Mouse (Mus musculus) myocyte (in vitro differentiated cells): ENCODE results near the gene Ifi208. TPM values are rescaled to one million over a fixed set of nuclear protein-coding genes. Genes with fewer than 3 reads are reported as not detected.
"Not testable (repeated sequence)": the region's sequence is repeated elsewhere in the genome, so short reads cannot be mapped to it uniquely, and the experiment has no call there.

Experiments used
- H3K27me3 ChIP-seq: one replicate; pipeline ENCODE4 v1.6.1; 2011; ENCODE audit not compliant: control insufficient read depth, insufficient read depth, insufficient read length
- H3K36me3 ChIP-seq: one replicate; pipeline ENCODE4 v1.6.1; 2011; ENCODE audit not compliant: control insufficient read depth, insufficient read depth
- H3K4me2 ChIP-seq: one replicate; pipeline ENCODE4 v1.6.1; 2011; ENCODE audit warnings: low read depth, control low read depth
- H3K4me3 ChIP-seq: one replicate; pipeline ENCODE4 v1.5.1; 2011; ENCODE audit warnings: mild to moderate bottlenecking, control low read depth, moderate library complexity
- H3K79me2 ChIP-seq: one replicate; pipeline ENCODE4 v1.6.1; 2011; ENCODE audit not compliant: control insufficient read depth, insufficient read depth
- H3ac ChIP-seq: one replicate; pipeline ENCODE4 v1.6.1; 2011; ENCODE audit not compliant: control insufficient read depth, insufficient read length
- CEBPB ChIP-seq: IDR thresholded peaks from 2 replicates; pipeline ENCODE4 v1.6.1; 2011; ENCODE audit warnings: mild to moderate bottlenecking, moderate library complexity; ENCODE audit not compliant: poor library complexity, insufficient read depth, severe bottlenecking
- E2F4 ChIP-seq: IDR thresholded peaks from one replicate; pipeline ENCODE4 v1.6.1; 2011; ENCODE audit warnings: mild to moderate bottlenecking, control low read depth, moderate library complexity; ENCODE audit not compliant: insufficient read depth
- MAX ChIP-seq: IDR thresholded peaks from one replicate; pipeline ENCODE4 v1.6.1; 2011; ENCODE audit warnings: low read depth, mild to moderate bottlenecking, control low read depth
- MYOD1 ChIP-seq, 3 experiments: IDR thresholded peaks; one replicate each; pipeline ENCODE4 v1.6.1; 2011; ENCODE audit warnings: control low read depth in 2 of 3, low read depth in 2 of 3, mild to moderate bottlenecking in 2 of 3, moderate library complexity in 1 of 3; ENCODE audit not compliant: insufficient read length in 2 of 3, control insufficient read depth in 1 of 3
- MYOG ChIP-seq, 3 experiments: IDR thresholded peaks; one replicate each; pipeline ENCODE4 v1.6.1; 2011; ENCODE audit warnings: control low read depth in 2 of 3, low read depth in 2 of 3, mild to moderate bottlenecking in 2 of 3; ENCODE audit not compliant: insufficient read length in 2 of 3, control insufficient read depth in 1 of 3, insufficient read depth in 1 of 3
- POLR2A ChIP-seq: IDR thresholded peaks from one replicate; pipeline ENCODE4 v1.6.1; 2011; ENCODE audit warnings: low read depth, mild to moderate bottlenecking, control low read depth, moderate library complexity; ENCODE audit not compliant: insufficient read length
- POLR2AphosphoS2 ChIP-seq: IDR thresholded peaks from one replicate; pipeline ENCODE4 v1.6.1; 2011; ENCODE audit warnings: low read depth, control low read depth; ENCODE audit not compliant: insufficient read length
- REST ChIP-seq: IDR thresholded peaks from one replicate; pipeline ENCODE4 v1.6.1; 2011; ENCODE audit warnings: mild to moderate bottlenecking, control low read depth, moderate library complexity; ENCODE audit not compliant: insufficient read depth, insufficient read length
- SRF ChIP-seq: IDR thresholded peaks from one replicate; pipeline ENCODE4 v1.6.1; 2011; ENCODE audit warnings: low read depth; ENCODE audit not compliant: control insufficient read depth, insufficient read length
- TCF12 ChIP-seq: IDR thresholded peaks from one replicate; pipeline ENCODE4 v1.6.1; 2011; ENCODE audit warnings: mild to moderate bottlenecking, control low read depth; ENCODE audit not compliant: poor library complexity, insufficient read depth, severe bottlenecking
- TCF3 ChIP-seq: IDR thresholded peaks from one replicate; pipeline ENCODE4 v1.6.1; 2011; ENCODE audit warnings: low read depth, control low read depth; ENCODE audit not compliant: insufficient read length
- USF1 ChIP-seq: IDR thresholded peaks from one replicate; pipeline ENCODE4 v1.6.1; 2011; ENCODE audit warnings: low read depth, mild to moderate bottlenecking, control low read depth, moderate library complexity
- polyA plus RNA-seq: library from polyadenylated mRNA; unstranded; fragments of >200 nt; fragmentation: generic; extraction: Trizol; gene quantifications from one replicate; pipeline ENCODE4 v1.2.1, GENCODE M21; 2012; ENCODE audit warnings: missing spikeins

Ifi208 gene
- 0.01 TPM for polyA plus RNA-seq

DNA sequence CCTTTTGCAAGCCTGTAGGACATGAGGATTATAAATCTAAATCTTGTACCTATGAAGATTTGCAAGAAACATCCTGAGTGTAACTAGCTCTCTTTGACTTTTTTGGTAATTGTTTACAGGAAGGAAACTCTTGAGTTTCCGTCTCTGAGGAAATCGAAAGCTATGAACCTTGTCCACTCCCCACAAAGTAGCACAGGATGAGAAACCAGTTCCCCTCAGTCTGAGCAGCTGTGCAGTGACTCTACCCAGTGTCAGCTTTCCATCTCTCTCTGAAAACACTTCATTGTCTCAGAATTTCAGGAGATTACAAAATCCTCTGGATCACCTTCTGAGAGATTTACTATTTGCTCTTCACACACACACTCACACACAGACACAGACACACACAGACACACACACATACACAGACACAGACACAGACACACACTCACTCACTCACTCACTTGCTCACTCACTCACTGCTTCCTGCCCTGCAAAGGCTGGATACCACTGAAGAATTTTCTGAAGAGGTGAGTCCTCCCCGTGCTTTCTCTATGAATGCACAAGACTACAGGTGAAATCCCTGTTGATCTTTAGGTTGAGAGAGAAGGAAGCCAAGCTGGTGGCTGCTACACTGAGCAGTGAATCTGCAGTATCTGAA, at the start of gene Ifi208:
Gene Ifi208, plus strand, starts transcription at position 218 of the 640 bp plus-strand sequence.
- H3K27me3 ChIP-seq, H3K4me3 ChIP-seq, H3K79me2 ChIP-seq, H3K4me2 ChIP-seq, H3K36me3 ChIP-seq, H3ac ChIP-seq: not testable (repeated sequence)

DNA sequence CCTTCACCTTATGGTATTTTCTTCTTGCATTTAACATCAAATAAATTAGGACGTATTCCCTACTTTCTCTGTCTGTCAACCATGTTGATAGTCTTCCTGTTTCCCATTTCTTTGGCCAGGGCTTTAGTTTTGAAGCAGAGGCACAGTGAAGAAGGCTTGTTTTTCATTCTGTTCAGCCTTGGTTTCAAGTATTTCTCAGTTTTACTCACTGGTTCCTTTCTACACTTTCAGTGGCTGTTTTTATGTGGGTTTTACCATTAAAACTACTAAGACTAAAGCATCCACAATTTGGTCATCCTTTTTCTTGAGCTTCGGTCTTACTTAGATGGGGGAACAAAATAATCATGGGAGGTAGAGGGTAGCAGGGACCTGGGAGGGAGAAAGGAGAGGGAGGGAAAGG, 49.4 kb upstream of the Ifi208 start:
- no peaks in the 10 kb centered on the region for H3K27me3 ChIP-seq
- TF ChIP-seq E2F4 (no peak), POLR2AphosphoS2 (no peak), SRF (no peak), CEBPB (no peak), MAX (no peak), MYOG (IDR thresholded peaks at IDR 0.05; ENCODE audit: control insufficient read depth in 1 of 3, insufficient read depth in 1 of 3, insufficient read length in 2 of 3, low read depth in 2 of 3) (no peak), POLR2A (no peak), TCF12 (no peak), MYOD1 (IDR thresholded peaks at IDR 0.05; ENCODE audit: control insufficient read depth in 1 of 3, insufficient read length in 2 of 3, low read depth in 2 of 3) (no peak), USF1 (no peak), REST (no peak), TCF3 (no peak)
- no peaks in the 10 kb centered on the region for H3K36me3 ChIP-seq
- no peak overlapping the region for H3ac ChIP-seq
- H3K4me2 ChIP-seq: no peak overlapping the region
- H3K79me2 ChIP-seq: no peaks in the 10 kb centered on the region
- no peak overlapping the region for H3K4me3 ChIP-seq

DNA sequence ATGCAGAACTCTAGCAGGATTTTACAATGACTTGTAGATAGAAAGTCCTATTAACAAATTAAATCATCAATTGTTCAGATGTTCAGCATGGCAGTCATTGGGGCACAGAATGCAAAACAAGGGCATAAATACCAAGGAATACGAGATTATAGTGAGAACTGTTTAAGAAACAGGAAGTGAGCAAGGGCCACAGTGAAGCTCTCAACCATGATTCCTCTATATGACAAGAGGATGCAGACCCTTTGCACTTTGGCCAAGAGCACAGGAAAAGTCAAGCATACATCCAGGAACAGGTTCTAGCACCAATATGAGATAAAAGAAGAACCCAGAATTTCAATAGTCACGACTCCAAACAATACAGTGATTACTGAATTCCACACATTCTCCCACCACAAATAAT, 46.8 kb upstream of the Ifi208 start:
- H3K79me2 ChIP-seq: no peaks in the 10 kb centered on the region
- no peak overlapping the region for H3K4me3 ChIP-seq
- TF ChIP-seq POLR2AphosphoS2 (no peak), CEBPB (no peak), MYOG (IDR thresholded peaks at IDR 0.05; ENCODE audit: control insufficient read depth in 1 of 3, insufficient read depth in 1 of 3, insufficient read length in 2 of 3, low read depth in 2 of 3) (no peak), TCF12 (no peak), USF1 (no peak), E2F4 (no peak), TCF3 (no peak), POLR2A (no peak), MYOD1 (IDR thresholded peaks at IDR 0.05; ENCODE audit: control insufficient read depth in 1 of 3, insufficient read length in 2 of 3, low read depth in 2 of 3) (no peak), REST (no peak)
- H3K4me2 ChIP-seq: no peak overlapping the region
- no peaks in the 10 kb centered on the region for H3K36me3 ChIP-seq
- no peak overlapping the region for H3ac ChIP-seq
- no peaks in the 10 kb centered on the region for H3K27me3 ChIP-seq

DNA sequence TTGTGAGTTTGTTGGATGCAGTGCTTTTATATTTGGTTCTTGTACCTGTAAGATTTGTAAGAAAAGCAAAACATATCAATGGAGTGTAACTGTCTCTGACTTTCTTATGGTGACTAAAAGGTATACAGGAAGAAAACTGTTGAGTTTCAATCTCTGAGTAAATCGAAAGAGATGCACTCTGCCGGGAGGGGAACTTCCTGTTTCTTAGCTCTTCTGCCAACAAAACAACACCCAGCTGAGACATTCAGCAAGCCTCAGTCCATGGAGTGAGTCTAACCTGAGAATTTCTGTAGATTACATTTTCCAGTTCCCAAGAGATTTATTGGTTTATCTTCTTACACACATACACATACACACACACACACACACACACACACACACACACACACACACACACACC, 42.9 kb upstream of the Ifi208 start, which contains the start of gene Ifi209:
Gene Ifi209, plus strand, starts transcription at position 296 of the 400 bp plus-strand sequence.
- H3K4me3 ChIP-seq: not testable (repeated sequence)

DNA sequence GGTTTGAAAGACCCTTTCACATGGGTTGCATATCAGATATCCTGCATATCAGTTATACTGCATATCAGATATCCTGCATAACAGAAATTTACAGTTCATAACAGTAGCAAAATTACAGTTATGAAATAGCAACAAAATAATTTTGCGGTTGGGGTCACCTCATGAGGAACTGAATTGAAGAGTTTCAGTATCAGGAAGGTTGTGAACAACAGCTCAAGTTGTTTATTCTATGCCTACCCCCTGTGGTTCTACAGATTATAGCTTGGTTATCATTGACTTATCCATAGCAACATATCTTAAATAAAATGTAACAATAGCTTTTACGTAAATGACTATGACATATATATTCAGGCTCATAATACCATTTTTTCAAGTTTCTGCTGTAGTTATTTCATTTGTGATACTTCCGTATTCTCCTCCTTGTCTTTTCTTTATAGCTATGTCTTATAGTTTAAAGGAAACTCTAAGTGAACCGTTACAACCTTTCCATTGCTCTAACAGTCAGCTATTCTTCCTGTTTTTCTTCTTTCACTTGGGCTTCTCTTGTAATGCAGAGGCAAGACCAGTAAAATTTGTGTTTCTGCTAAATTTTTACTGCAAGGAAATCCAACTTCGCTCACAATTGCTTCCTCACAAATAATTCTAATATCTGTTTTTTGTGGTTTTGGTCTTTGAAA, 39.4 kb upstream of the Ifi208 start:
- TF ChIP-seq CEBPB: no peak
- TF ChIP-seq REST: no peak
- TF ChIP-seq TCF12: no peak
- no peak for TF ChIP-seq MAX
- TF ChIP-seq TCF3: no peak
- no peak for TF ChIP-seq SRF
- no peak for TF ChIP-seq POLR2A
- no peak for TF ChIP-seq E2F4
- TF ChIP-seq MYOG (IDR thresholded peaks at IDR 0.05; ENCODE audit: control insufficient read depth in 1 of 3, insufficient read depth in 1 of 3, insufficient read length in 2 of 3, low read depth in 2 of 3): no peak
- no peak for TF ChIP-seq MYOD1 (IDR thresholded peaks at IDR 0.05; ENCODE audit: control insufficient read depth in 1 of 3, insufficient read length in 2 of 3, low read depth in 2 of 3)
- TF ChIP-seq POLR2AphosphoS2: no peak
- TF ChIP-seq USF1: no peak
- Histone ChIP-seq H3K79me2 (no peaks in the 10 kb centered on the region), H3K27me3 (no peaks in the 10 kb centered on the region), H3ac (no peak overlapping the region), H3K36me3 (no peaks in the 10 kb centered on the region), H3K4me2 (no peak overlapping the region), H3K4me3 (no peak overlapping the region)

More for the DNA sequence above, 42.9 kb upstream of the Ifi208 start, which contains the start of gene Ifi209:
- H3K79me2 ChIP-seq, H3K36me3 ChIP-seq, H3ac ChIP-seq, H3K27me3 ChIP-seq, H3K4me2 ChIP-seq: not testable (repeated sequence)
